Mouse (Mus musculus) frontal cortex, adult 2 months (tissue): ENCODE measurements at regions not wholly inside any gene's neighbourhood (a gene's known extent, or its start where the extent isn't known, plus 50 kb on each side); places are given as distances from the start of the nearest gene placed in this dataset.

Source experiments
- DNase-seq, 2 experiments: peaks; one replicate each; pipeline ENCODE4 v3.0.0; 2022; ENCODE audit warnings: low spot score in 1 of 2; ENCODE audit errors: extremely low spot score in 1 of 2

- DNase-seq: no peak
Measured at GRCm38 (mm10) chr10:115901070-115901469, 84.4 kb downstream of the Tspan8 start.

GRCm38 (mm10) chr10:115903049-115903448 is 86.4 kb downstream of the Tspan8 start:
- no peak for DNase-seq

- peak in 1 of 2 experiments; percentile 25 for DNase-seq
Measured at GRCm38 (mm10) chr10:115921032-115921431, 97.0 kb upstream of the Ptprr start.
